Mouse (Mus musculus) frontal cortex, adult 2 months (tissue): ENCODE measurements around the gene Cacna1d. TPM values are rescaled to one million over a fixed set of nuclear protein-coding genes. Genes with fewer than 3 reads are reported as not detected.

Experiments used
- DNase-seq, 2 experiments: peaks; one replicate each; pipeline ENCODE4 v3.0.0; 2022; ENCODE audit warnings: low spot score in 1 of 2; ENCODE audit errors: extremely low spot score in 1 of 2
- polyA plus RNA-seq: library from polyadenylated mRNA; depleted of rRNA; stranded (reverse); fragments of >200 nt; gene quantifications from 2 replicates; pipeline ENCODE4 v1.2.3, GENCODE M21; 2012

The Cacna1d gene
- polyA plus RNA-seq, 1 experiment, result 80.3 TPM

GRCm38 (mm10) chr14:30124951-30125690 is 366.1 kb downstream of the Cacna1d start:
- peak; percentile 76 to 82 for DNase-seq

GRCm38 (mm10) chr14:30120023-30120422 is 371.2 kb downstream of the Cacna1d start:
- no peak for DNase-seq

- DNase-seq, result peak in 1 of 2 experiments; percentile 25
Observed at GRCm38 (mm10) chr14:30113392-30114108, 377.7 kb downstream of the Cacna1d start.

DNA sequence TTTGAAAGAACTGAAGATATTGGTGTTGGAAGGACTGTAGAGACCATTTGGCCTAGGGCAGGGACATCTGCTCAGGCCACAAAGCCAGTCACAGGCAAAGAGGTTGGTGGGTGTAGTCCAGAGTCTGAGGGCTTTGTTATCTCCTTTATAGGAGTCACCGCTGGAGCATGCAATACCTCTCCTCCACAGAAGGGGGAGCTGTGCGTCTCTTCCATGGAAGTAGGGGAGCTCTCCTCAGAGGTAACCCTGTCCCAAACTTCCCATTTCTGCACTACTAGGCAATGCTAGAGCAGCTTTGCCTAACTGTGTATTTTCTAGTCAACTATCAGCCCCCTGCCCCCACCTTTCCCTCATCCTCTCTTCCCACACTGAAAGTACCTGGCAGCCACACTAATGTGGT is 382.2 kb downstream of the Cacna1d start:
- no peak for DNase-seq

- DNase-seq, result no peak
Observed at GRCm38 (mm10) chr14:30106550-30106949, 384.7 kb downstream of the Cacna1d start.

DNA sequence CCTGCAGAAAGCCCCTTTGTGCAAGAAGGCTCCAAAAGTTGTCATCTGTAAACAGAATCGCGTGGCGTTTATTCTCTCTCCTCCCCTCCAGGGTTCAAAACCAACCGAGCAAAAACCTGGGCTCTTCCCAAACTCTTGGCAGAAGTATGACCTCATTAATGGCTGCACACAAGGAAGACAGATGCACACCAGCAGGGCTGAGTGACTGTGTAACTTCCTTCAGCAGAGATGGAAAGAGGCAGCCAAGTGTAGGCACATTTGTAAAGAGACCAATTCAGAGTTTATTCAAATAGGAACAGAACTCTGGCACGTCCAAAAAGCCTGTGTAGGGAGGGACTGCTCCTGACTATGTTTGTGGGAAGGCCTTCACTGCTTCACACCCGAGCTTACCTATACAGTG is 385.7 kb downstream of the Cacna1d start:
- DNase-seq, result peak in 1 of 2 experiments; percentile 32

GRCm38 (mm10) chr14:30103946-30104536 is 387.2 kb downstream of the Cacna1d start:
- no peak for DNase-seq

DNA sequence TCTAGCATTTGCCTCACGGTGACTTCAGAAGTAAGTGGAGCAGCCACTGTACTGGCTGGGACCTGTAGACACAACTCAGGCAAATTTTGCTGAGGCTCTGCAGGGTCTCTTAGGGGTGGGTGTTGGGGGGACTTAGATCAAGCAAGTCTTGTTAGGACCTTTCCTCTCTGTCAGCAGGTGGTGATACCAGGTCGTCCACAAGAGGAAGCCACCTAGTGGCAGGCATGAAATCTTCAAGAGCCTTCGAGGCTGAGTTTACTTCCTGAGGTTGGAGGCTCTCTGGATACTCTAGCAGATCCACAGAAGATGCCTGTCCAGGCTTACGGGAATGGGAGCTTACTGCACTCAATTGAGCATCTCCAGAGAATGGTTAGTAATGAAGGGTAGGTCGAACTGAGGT is 394.0 kb downstream of the Cacna1d start:
- DNase-seq, result peak in 1 of 2 experiments; percentile 34

GRCm38 (mm10) chr14:30092426-30092825 is 398.8 kb downstream of the Cacna1d start:
- no peak for DNase-seq

DNA sequence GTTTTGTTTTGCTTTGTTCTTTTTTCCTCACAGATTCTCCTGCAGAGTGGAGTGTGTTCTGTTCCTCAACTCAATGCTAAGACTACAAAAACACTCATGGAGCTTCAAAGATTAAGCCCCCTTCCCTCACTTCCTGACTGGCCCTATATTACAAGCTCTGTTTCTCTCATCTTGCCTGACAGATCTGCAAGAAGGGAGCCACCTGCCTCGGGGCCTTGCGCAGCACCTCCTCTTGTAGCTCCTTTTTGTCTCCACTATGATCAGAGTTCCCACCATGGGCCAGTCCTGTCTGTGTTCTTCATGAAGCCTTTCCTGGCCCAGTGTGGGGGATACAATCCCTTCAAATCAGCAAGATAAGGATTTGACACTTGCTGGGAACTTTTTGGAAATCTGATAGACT is 399.2 kb downstream of the Cacna1d start:
- no peak for DNase-seq

- no peak for DNase-seq
Observed at GRCm38 (mm10) chr14:30079729-30080128, 411.5 kb downstream of the Cacna1d start.

- DNase-seq, result no peak
Observed at GRCm38 (mm10) chr14:30078115-30078808, 413.0 kb downstream of the Cacna1d start.

DNA sequence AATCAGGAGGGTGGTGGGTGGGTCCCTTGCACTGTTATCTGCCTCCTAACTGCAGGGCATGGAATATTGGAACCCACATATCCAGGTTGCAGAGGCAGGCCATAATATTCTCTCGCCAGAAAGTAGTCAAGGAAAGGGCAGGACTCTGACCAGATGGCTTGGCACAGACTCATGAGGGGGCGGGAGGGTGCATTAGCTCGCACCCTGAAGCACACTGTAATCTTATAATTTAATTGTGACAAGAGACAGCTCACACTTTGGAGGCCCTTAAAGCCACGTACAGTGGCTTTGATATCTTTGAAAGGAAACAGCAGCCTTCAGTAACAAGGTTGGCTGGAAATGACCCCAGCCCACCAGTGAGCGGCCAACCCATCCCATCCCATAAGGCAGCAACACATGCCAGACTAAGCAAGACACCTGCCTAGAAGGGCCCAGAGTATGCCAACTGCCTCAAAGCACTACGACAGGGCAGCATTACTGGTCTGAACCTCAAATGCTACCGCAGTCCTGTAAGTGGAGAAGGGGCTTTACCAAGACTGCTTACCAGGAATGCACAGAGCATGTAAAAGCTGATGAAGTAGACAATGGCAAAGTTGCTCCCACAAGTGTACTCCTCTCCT is 415.9 kb downstream of the Cacna1d start:
- DNase-seq, result no peak

- no peak for DNase-seq
Observed at GRCm38 (mm10) chr14:30068566-30068965, 422.7 kb downstream of the Cacna1d start.

- no peak for DNase-seq
Observed at GRCm38 (mm10) chr14:30066752-30067151, 424.5 kb downstream of the Cacna1d start.

- DNase-seq, result no peak
Observed at GRCm38 (mm10) chr14:30064864-30065263, 426.4 kb downstream of the Cacna1d start.

- no peak for DNase-seq
Observed at GRCm38 (mm10) chr14:30056031-30056766, 435.1 kb downstream of the Cacna1d start.

GRCm38 (mm10) chr14:30054922-30055321 is 436.3 kb downstream of the Cacna1d start:
- DNase-seq, result no peak

DNA sequence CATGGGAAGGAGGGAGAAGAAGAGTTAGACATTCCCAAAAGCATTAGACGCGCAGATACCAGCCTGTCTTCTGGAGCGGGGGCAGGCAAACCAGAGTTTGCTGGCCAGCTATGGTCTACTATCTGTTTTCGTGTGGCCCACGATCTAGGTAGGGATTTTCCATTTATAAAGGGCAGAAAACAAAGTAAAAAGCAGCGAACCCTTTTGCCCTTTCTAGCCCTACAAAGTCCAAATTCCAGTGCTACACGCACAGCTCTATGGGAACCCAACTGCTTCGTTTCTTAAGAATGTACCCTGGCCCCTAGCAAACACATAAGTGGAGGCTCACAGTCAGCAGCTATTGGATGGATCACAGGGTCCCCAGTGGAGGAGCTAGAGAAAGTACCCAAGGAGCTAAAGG is 441.0 kb downstream of the Cacna1d start:
- DNase-seq, result no peak

GRCm38 (mm10) chr14:30048049-30048448 is 443.2 kb downstream of the Cacna1d start:
- no peak for DNase-seq
